Mouse (Mus musculus): Measurements from ENCODE around the gene Inpp5f.
A peak's percentile ranks its signal among the peaks of the same experiment; 100 is the strongest.
"Not testable (repeated sequence)": the region's sequence is repeated elsewhere in the genome, so short reads cannot be mapped to it uniquely, and the experiment has no call there.

The Inpp5f gene

GRCm38 (mm10) chr7:128610897-128611798, at the start of gene Inpp5f:
Inpp5f (plus strand) TSS chr7:128611328.
- peak; percentile 99 for DNase-seq (ENCODE audit: low spot score)

- DNase-seq (ENCODE audit: low spot score) = peak; percentile 75
These were observed 47.8 kb upstream of the Inpp5f start for GRCm38 (mm10) chr7:128563373-128563772.

GRCm38 (mm10) chr7:128566311-128566710, 44.8 kb upstream of the Inpp5f start:
- no peak for DNase-seq (ENCODE audit: low spot score)

GRCm38 (mm10) chr7:128567561-128568244, 43.4 kb upstream of the Inpp5f start:
- no peak for DNase-seq (ENCODE audit: low spot score)

- DNase-seq (ENCODE audit: low spot score) = not testable (repeated sequence)
These were observed 41.7 kb upstream of the Inpp5f start for GRCm38 (mm10) chr7:128569429-128569828.

- DNase-seq (ENCODE audit: low spot score) = no peak
These were observed 41.0 kb upstream of the Inpp5f start for GRCm38 (mm10) chr7:128569987-128570656.

GRCm38 (mm10) chr7:128570657-128571056, 40.5 kb upstream of the Inpp5f start:
- DNase-seq (ENCODE audit: low spot score) = not testable (repeated sequence)

- no peak for DNase-seq (ENCODE audit: low spot score)
These were observed 39.1 kb upstream of the Inpp5f start for GRCm38 (mm10) chr7:128572030-128572429.

- no peak for DNase-seq (ENCODE audit: low spot score)
These were observed 35.9 kb upstream of the Inpp5f start for GRCm38 (mm10) chr7:128575211-128575610.

GRCm38 (mm10) chr7:128575794-128576193, 35.3 kb upstream of the Inpp5f start:
- DNase-seq (ENCODE audit: low spot score) = no peak

GRCm38 (mm10) chr7:128577607-128578006, 33.5 kb upstream of the Inpp5f start:
- no peak for DNase-seq (ENCODE audit: low spot score)

GRCm38 (mm10) chr7:128578199-128578945, 32.8 kb upstream of the Inpp5f start:
- no peak for DNase-seq (ENCODE audit: low spot score)

GRCm38 (mm10) chr7:128579381-128579780, 31.7 kb upstream of the Inpp5f start:
- DNase-seq (ENCODE audit: low spot score) = no peak

- DNase-seq (ENCODE audit: low spot score) = no peak
These were observed 30.8 kb upstream of the Inpp5f start for GRCm38 (mm10) chr7:128580318-128580717.

- no peak for DNase-seq (ENCODE audit: low spot score)
These were observed 29.2 kb upstream of the Inpp5f start for GRCm38 (mm10) chr7:128581864-128582484.

- no peak for DNase-seq (ENCODE audit: low spot score)
These were observed 27.7 kb upstream of the Inpp5f start for GRCm38 (mm10) chr7:128583213-128583948.

GRCm38 (mm10) chr7:128587334-128587933, 23.7 kb upstream of the Inpp5f start:
- DNase-seq (ENCODE audit: low spot score) = no peak

- DNase-seq (ENCODE audit: low spot score) = peak; percentile 69
These were observed 19.6 kb upstream of the Inpp5f start for GRCm38 (mm10) chr7:128591345-128592084.

GRCm38 (mm10) chr7:128592118-128592935, 18.8 kb upstream of the Inpp5f start:
- DNase-seq (ENCODE audit: low spot score) = peak; percentile 55

All from embryo, embryonic 10 days (tissue).